Mouse (Mus musculus) bone marrow, adult 2 months (tissue): ENCODE measurements around the gene Dstyk.

Experiments
- CTCF ChIP-seq: fragments of 200-500 bp; IDR thresholded peaks from 2 replicates; pipeline ENCODE4 v1.5.1; 2011; ENCODE audit warnings: low read length, control low read depth; ENCODE audit not compliant: control insufficient read depth, insufficient read depth
- POLR2A ChIP-seq: fragments of 200-500 bp; IDR thresholded peaks from 2 replicates; pipeline ENCODE4 v1.6.1; 2011; ENCODE audit warnings: low read depth, mild to moderate bottlenecking, control low read depth, low read length, borderline replicate concordance; ENCODE audit not compliant: control insufficient read depth

GRCm38 (mm10) chr1:132505155-132505554 is 87.8 kb downstream of the Dstyk start:
- TF ChIP-seq POLR2A = no peak
- no peak for TF ChIP-seq CTCF
